Mouse (Mus musculus) spleen, adult 12 weeks (tissue): ENCODE results near the gene Mapkbp1.

Source experiments
- DNase-seq: peaks from one replicate; pipeline ENCODE4 v3.0.0; 2022; ENCODE audit warnings: low spot score

The Mapkbp1 gene

DNA sequence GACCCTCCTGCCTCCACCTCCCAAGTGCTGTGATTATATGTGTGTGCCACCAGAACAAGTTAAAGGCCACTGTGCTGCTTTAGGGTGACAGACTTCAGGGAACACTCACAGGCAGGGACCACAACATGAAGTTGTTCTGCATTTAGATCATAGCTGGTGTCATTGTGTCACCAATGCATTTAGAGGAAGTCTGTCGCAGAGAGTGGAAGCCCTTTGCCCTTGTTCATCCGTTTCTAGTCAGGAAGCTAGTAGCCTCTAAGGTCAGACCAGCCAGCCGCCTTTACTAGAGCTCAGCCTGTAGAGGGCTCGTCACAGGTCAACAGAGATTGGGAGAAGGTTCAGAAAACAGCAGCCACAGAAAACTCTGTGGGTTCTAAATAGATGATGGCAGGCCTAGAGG, 36.2 kb downstream of the Mapkbp1 start:
- DNase-seq = no peak

DNA sequence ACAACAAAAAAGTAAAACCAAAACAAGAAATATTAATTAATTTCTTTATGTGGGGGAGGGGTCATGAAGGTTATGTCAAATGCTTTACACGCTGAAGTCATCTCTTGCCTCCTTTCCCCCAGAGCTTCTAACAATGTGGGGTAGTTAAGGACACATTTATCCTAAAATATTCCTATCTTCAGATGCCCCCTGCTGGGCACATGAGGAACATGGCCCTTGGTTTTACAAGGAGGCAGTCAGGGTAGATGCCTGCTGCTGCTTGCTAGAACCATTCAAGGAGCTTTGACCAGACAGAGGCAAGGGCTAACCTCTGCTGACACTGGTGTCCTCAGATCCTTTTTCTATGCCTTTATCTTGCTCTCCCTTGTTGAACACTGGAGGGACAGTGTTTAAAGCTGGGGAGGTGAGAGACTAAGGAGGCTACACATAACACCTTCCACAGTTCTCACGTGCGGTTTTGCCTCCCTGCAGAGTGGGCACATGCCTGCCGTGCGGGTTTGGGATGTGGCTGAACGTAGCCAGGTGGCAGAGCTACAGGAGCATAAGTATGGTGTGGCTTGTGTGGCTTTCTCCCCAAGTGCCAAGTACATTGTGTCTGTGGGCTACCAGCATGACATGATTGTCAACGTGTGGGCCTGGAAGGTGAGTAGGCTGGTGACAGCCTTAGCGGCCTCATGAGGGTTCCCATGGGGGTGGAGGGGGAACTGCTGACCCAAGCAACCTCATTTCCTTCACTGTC, 39.1 kb downstream of the Mapkbp1 start:
- DNase-seq = no peak

- no peak for DNase-seq
Measured at GRCm38 (mm10) chr2:120012924-120013323, 40.4 kb downstream of the Mapkbp1 start.

DNA sequence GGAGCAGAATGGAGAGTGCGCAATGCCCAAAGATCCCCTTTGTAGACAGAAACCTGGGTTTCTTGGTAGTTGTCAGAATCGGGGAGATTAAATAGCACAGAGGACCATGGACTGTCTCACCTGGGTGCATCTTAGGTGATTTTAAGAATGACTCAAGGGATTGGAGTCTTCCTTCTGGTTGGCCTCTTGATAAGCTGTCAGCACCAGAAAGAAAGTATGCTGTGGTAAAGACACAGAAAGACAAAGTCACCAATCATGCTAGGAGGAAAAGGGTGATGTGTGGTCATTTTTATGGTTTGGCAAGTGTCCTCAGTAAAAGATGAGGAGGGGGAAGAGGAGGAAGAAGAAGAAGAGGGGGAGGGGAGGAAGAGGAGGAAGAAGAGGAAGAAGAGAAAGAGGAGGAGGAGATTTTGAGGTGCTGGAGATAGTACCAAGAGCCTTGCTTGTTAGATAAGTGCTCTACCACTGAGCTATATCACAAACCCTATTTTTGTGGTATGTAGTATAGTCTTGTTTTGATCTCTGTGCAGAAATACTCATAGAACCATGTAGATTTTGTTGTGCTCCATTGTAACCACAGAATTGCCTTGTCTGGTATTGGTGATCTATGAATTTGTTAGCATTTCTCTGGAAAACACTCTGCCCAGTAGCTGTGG, 41.5 kb downstream of the Mapkbp1 start:
- no peak for DNase-seq

DNA sequence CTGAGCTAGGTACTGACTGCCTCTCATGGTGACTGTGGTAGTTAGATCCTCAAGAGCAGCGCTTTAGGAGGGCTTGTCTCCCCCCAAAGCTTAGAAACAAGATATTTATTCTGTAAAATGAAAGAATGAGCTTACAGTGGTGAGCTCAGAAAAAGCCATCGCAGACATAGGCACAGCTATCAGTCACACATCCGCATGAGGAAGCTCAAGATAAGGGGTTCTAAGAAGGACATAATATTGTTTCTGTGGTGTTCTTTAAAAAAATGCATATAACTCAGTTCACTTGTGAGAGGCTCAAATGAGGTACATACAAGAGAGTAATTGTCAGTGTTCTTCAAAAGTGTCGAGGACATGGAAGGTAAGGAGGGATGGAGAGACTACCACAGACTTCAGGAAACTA, 43.4 kb downstream of the Mapkbp1 start:
- no peak for DNase-seq

DNA sequence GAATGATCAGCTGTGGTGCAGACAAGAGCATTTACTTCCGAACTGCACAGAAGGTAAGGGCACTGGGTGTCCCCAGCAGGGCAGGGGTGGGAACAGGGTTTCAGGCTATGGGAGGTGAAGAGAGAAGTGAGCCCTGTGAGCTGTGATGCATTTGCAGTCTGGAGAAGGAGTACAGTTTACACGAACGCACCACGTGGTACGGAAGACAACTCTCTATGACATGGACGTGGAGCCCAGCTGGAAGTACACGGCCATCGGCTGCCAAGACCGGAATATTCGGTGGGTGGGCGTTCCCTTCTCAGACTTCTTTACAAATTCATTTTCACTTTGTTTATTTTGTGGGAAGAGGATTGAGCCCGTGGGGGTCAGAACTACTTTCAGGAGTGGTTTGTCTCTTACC, 45.1 kb downstream of the Mapkbp1 start:
- no peak for DNase-seq

DNA sequence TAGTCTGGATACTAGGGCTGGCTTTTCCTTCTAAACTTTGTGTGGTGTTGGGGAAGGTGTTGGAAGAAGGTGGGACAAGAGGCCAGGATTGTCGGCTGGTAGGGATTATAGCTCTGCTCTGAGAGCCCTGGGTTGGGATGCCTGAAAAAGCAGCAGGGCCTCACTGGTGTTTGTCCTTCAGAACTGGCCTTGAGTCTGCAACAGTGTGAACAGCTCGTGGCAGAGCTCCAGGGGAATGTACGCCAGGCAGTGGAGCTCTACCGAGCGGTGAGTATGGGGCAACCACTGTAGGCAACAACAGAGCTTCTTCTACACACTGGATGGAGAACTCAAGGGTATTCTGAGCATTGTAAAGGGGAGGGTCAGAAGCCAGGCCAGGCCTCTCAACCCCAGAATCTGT, 51.8 kb downstream of the Mapkbp1 start:
- no peak for DNase-seq

GRCm38 (mm10) chr2:120026984-120027949, 54.8 kb downstream of the Mapkbp1 start, which contains the start of the genes Jmjd7 and Gm28042:
Gene Jmjd7, plus strand, starts transcription at chr2:120027483.
Gene Gm28042, plus strand, starts transcription at chr2:120027493.
- peak; percentile 91 for DNase-seq

- no peak for DNase-seq
Measured at GRCm38 (mm10) chr2:120027950-120028331, 55.4 kb downstream of the Mapkbp1 start.

DNA sequence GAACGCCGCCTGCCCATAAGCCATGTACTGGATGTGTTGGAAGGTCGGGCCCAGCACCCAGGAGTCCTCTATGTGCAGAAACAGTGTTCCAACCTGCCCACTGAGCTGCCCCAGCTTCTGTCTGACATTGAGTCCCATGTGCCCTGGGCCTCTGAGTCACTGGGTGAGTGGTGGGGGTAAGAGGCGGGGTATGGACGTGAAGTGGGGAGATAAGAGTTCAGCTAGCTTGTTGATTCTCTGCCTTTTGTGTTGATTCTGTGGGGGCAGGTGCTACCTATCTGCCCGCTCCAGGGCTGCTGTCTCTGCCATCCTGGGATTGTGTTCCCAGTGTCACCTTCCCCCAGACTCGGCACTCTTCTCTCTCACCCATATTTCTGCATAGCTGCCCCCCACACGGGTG, 57.9 kb downstream of the Mapkbp1 start:
- DNase-seq = no peak

GRCm38 (mm10) chr2:120032726-120033467, 60.4 kb downstream of the Mapkbp1 start, which contains the start of gene Pla2g4b:
Gene Pla2g4b, plus strand, starts transcription at chr2:120033417.
- no peak for DNase-seq

DNA sequence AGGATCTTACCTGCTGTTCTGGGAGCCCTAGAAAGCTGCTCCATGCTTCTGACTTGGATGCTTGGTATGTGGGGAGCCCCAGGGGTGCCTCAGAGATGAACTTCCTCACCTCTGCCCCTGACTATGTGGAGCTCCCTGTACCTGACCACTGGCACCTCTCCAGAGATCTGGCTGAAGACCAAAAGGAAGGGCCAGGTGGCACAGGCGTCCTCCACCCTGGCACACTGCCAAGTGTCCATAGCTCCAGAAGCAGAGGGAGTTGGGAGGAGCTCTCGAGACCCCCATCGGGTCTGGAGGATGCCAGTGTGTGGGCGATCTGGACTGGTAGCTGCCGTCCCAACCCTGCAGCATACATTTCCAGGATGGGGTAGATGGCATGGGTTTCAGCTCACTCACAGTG, 61.2 kb downstream of the Mapkbp1 start:
- DNase-seq = no peak

DNA sequence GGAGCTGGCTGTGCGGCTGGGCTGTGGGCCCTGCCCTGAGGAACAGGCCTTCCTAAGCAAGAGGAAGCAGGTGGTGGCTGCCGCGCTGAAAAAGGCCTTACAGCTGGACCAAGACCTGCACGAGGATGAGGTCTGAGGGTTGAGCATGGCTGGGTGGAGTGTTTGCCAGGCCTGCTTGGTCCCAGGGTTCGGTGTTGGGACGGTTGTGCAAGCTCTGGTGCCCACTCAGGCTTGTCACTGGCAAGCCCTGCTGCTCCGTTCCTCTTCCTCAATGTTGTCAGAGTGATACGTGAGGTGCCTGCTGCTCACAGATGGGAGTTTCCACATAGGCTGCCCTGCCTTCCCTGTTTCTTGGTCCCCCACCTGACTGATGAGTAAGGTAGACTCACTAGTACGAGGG, 65.2 kb downstream of the Mapkbp1 start:
- no peak for DNase-seq

GRCm38 (mm10) chr2:120040991-120041390, 68.5 kb downstream of the Mapkbp1 start:
- no peak for DNase-seq

GRCm38 (mm10) chr2:120044101-120044603, 71.7 kb downstream of the Mapkbp1 start:
- no peak for DNase-seq

- no peak for DNase-seq
Measured at GRCm38 (mm10) chr2:120044676-120045075, 72.2 kb downstream of the Mapkbp1 start.

- no peak for DNase-seq
Measured at GRCm38 (mm10) chr2:120046486-120047310, 74.2 kb downstream of the Mapkbp1 start.

DNA sequence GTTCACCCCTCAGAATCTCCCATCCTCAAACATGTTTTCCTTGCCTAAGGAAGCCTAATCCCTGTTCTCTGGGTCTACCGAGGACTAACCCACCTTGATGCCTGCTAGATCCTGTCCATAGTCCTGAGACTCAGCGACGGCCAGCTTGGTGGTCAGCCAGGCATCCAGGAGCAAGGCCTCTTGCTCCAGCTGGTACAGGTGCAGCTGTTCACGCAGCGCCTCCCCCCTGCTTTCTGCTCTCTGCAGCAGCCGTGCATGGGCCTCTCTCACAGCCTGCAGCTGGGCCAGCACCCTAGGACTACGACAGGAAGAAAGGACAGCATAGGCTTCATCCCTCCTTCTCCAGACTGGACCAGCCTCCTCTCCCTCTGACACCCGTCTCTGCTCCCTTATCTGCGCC, 75.7 kb downstream of the Mapkbp1 start:
- DNase-seq = no peak

DNA sequence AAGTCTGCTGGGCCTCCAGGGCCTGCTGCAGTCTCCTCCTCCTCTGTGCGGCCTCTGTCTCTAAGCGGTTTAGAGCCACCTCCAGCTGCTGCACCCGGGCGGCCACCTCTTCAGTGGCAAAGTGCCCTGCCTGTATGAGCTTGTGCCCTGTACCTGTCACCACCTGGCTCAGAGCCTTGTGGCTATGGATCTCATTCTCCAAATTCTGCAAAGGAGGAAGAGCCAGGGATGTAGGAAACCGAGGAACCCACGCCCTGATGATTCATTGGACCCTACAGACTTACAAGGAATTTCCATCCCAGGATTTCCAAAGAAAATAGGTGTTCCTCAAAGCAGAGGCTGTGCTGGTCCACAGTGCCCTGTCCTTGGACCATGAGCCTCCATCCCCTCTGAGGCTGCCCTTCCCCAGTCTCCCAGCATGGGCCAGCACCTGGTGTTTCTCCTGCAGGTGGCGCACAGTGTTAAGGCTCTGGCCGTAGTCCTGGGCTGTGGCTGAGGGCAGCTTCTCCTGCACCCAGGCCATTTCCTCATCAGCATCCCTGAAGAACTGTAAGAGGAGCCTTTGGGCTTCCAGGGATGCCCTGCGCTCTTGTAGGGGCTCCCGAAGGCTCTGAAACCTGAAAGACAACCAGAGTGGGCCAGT, 77.3 kb downstream of the Mapkbp1 start:
- DNase-seq = no peak

DNA sequence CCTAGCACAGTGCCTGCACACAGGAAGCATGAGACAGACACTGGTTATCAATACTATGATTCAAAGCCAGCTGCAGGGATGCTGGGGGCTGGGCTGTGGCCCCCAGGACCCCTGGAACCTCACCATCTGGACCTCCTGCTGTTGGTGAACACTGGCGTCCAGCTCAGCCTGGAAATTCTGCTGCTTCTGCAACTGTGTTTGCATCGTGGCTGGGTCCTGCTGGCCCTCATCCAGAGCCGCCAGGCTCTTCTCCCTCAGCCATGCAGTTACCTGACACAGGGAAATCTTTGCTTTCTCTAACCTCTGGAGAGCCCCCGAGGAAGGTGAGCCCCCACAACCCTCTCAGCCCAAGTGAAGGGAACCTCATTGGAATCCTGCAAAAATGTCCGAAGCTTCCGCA, 78.9 kb downstream of the Mapkbp1 start:
- no peak for DNase-seq
